Mouse (Mus musculus): ENCODE measurements around the gene Bcl2l14. TPM values are rescaled to one million over a fixed set of nuclear protein-coding genes. Genes with fewer than 3 reads are reported as not detected.

Gene Bcl2l14
- polyA plus RNA-seq (2015; fragmentation: Nextera tagmentation; extraction: Ambion mirVana) = not detected in 2 replicates

- H3K9ac ChIP-seq = no peak within 1 kb of the TSS
- H3K4me3 ChIP-seq = no peak within 1 kb of the TSS
- H3K4me2 ChIP-seq = no peak within 1 kb of the TSS
- peaks cover 3% of the 10 kb centered on the region; the same call in 1 of the 2 replicates for H3K9me3 ChIP-seq
- H3K27ac ChIP-seq (replicated peaks) = no peak within 1 kb of the TSS
- WGBS = 79% methylated on average over 4 of the region's 4 CpGs
- H3K27me3 ChIP-seq = no peaks in the 10 kb centered on the region
- no peaks in the 10 kb centered on the region for H3K36me3 ChIP-seq
- H3K4me1 ChIP-seq (replicated peaks) = no peaks in the 10 kb centered on the region
- no peak for ATAC-seq (ENCODE audit: low read depth)
Measured at GRCm38 (mm10) chr6:134396018-134396417, at the start of gene Bcl2l14. Gene Bcl2l14 (plus strand): TSS chr6:134396318.

GRCm38 (mm10) chr6:134348526-134349067 is 47.5 kb upstream of the Bcl2l14 start:
- no peak for ATAC-seq (ENCODE audit: low read depth)
- Histone ChIP-seq H3K27me3 (no peaks in the 10 kb centered on the region), H3K4me2 (no peak overlapping the region), H3K4me1 (replicated peaks) (no peaks in the 10 kb centered on the region), H3K27ac (replicated peaks) (no peak overlapping the region), H3K4me3 (no peak overlapping the region), H3K9me3 (no peaks in the 10 kb centered on the region), H3K36me3 (no peaks in the 10 kb centered on the region), H3K9ac (no peak overlapping the region)
- 93% methylated on average over 7 of the region's 7 CpGs for WGBS

- Histone ChIP-seq H3K27ac (replicated peaks) (no peak overlapping the region), H3K9ac (no peak overlapping the region), H3K9me3 (no peaks in the 10 kb centered on the region), H3K27me3 (no peaks in the 10 kb centered on the region), H3K4me1 (replicated peaks) (no peaks in the 10 kb centered on the region), H3K4me3 (no peak overlapping the region), H3K4me2 (no peak overlapping the region), H3K36me3 (no peaks in the 10 kb centered on the region)
- 85% methylated on average over 6 of the region's 6 CpGs for WGBS
- ATAC-seq (ENCODE audit: low read depth) = no peak
Measured at GRCm38 (mm10) chr6:134352881-134353280, 43.2 kb upstream of the Bcl2l14 start.

GRCm38 (mm10) chr6:134353751-134354150 is 42.4 kb upstream of the Bcl2l14 start:
- Histone ChIP-seq H3K9ac (no peak overlapping the region), H3K9me3 (no peaks in the 10 kb centered on the region), H3K36me3 (no peaks in the 10 kb centered on the region), H3K4me2 (no peak overlapping the region), H3K4me1 (replicated peaks) (no peaks in the 10 kb centered on the region), H3K4me3 (no peak overlapping the region), H3K27me3 (no peaks in the 10 kb centered on the region), H3K27ac (replicated peaks) (no peak overlapping the region)
- no peak for ATAC-seq (ENCODE audit: low read depth)
- WGBS = 91% methylated on average over 4 of the region's 4 CpGs

- H3K4me2 ChIP-seq = no peak overlapping the region
- WGBS = 89% methylated on average over 6 of the region's 6 CpGs
- H3K36me3 ChIP-seq = no peaks in the 10 kb centered on the region
- no peaks in the 10 kb centered on the region for H3K4me1 ChIP-seq (replicated peaks)
- H3K27me3 ChIP-seq = no peaks in the 10 kb centered on the region
- H3K9me3 ChIP-seq = no peaks in the 10 kb centered on the region
- H3K9ac ChIP-seq = no peak overlapping the region
- H3K27ac ChIP-seq (replicated peaks) = no peak overlapping the region
- H3K4me3 ChIP-seq = no peak overlapping the region
- no peak for ATAC-seq (ENCODE audit: low read depth)
Measured at GRCm38 (mm10) chr6:134357570-134357969, 38.5 kb upstream of the Bcl2l14 start.

GRCm38 (mm10) chr6:134360079-134360478 is 36.0 kb upstream of the Bcl2l14 start:
- Histone ChIP-seq H3K9me3 (no peaks in the 10 kb centered on the region), H3K27ac (replicated peaks) (no peak overlapping the region), H3K4me1 (replicated peaks) (no peaks in the 10 kb centered on the region), H3K9ac (no peak overlapping the region), H3K4me2 (no peak overlapping the region), H3K27me3 (no peaks in the 10 kb centered on the region), H3K4me3 (no peak overlapping the region), H3K36me3 (no peaks in the 10 kb centered on the region)
- ATAC-seq (ENCODE audit: low read depth) = no peak
- WGBS = 95% methylated on average over 4 of the region's 4 CpGs

GRCm38 (mm10) chr6:134364644-134365043 is 31.5 kb upstream of the Bcl2l14 start:
- ATAC-seq (ENCODE audit: low read depth) = no peak
- 76% methylated on average over 6 of the region's 6 CpGs for WGBS
- Histone ChIP-seq H3K4me1 (replicated peaks) (peaks cover 3% of the 10 kb centered on the region; the same call in 1 of the 2 replicates), H3K4me2 (no peak overlapping the region), H3K27ac (replicated peaks) (no peak overlapping the region), H3K36me3 (no peaks in the 10 kb centered on the region), H3K4me3 (no peak overlapping the region), H3K9me3 (no peaks in the 10 kb centered on the region), H3K9ac (no peak overlapping the region), H3K27me3 (no peaks in the 10 kb centered on the region)

GRCm38 (mm10) chr6:134365952-134366351 is 30.2 kb upstream of the Bcl2l14 start:
- 76% methylated on average over 4 of the region's 4 CpGs for WGBS
- H3K9ac ChIP-seq = no peak overlapping the region
- H3K36me3 ChIP-seq = no peaks in the 10 kb centered on the region
- H3K4me1 ChIP-seq (replicated peaks) = peaks cover 3% of the 10 kb centered on the region; the same call in 1 of the 2 replicates
- no peaks in the 10 kb centered on the region for H3K9me3 ChIP-seq
- no peak overlapping the region for H3K4me2 ChIP-seq
- H3K4me3 ChIP-seq = no peak overlapping the region
- no peaks in the 10 kb centered on the region for H3K27me3 ChIP-seq
- H3K27ac ChIP-seq (replicated peaks) = no peak overlapping the region
- ATAC-seq (ENCODE audit: low read depth) = no peak

GRCm38 (mm10) chr6:134366366-134367351 is 29.5 kb upstream of the Bcl2l14 start:
- Histone ChIP-seq H3K9me3 (no peaks in the 10 kb centered on the region), H3K27ac (replicated peaks) (no peak overlapping the region), H3K27me3 (no peaks in the 10 kb centered on the region), H3K4me3 (no peak overlapping the region), H3K4me1 (replicated peaks) (peaks cover 3% of the 10 kb centered on the region; the same call in 1 of the 2 replicates), H3K9ac (no peak overlapping the region), H3K36me3 (no peaks in the 10 kb centered on the region), H3K4me2 (no peak overlapping the region)
- no peak for ATAC-seq (ENCODE audit: low read depth)
- WGBS = 71% methylated on average over 10 of the region's 10 CpGs

- peaks cover 3% of the 10 kb centered on the region; the same call in 1 of the 2 replicates for H3K4me1 ChIP-seq (replicated peaks)
- 66% methylated on average over 12 of the region's 12 CpGs for WGBS
- no peak overlapping the region for H3K4me3 ChIP-seq
- no peaks in the 10 kb centered on the region for H3K27me3 ChIP-seq
- no peak overlapping the region for H3K4me2 ChIP-seq
- H3K9me3 ChIP-seq = no peaks in the 10 kb centered on the region
- 0 out of 2 replicates have a peak overlapping the region, but pooled peaks have one; percentile 9 for H3K27ac ChIP-seq (replicated peaks)
- no peaks in the 10 kb centered on the region for H3K36me3 ChIP-seq
- H3K9ac ChIP-seq = no peak overlapping the region
- ATAC-seq (ENCODE audit: low read depth) = no peak
Measured at GRCm38 (mm10) chr6:134367366-134368281, 28.5 kb upstream of the Bcl2l14 start.

- ATAC-seq (ENCODE audit: low read depth) = no peak
- H3K4me2 ChIP-seq = no peak overlapping the region
- WGBS = 59% methylated on average over 2 of the region's 2 CpGs
- H3K4me1 ChIP-seq (replicated peaks) = no peaks in the 10 kb centered on the region
- no peaks in the 10 kb centered on the region for H3K9me3 ChIP-seq
- H3K27me3 ChIP-seq = no peaks in the 10 kb centered on the region
- H3K27ac ChIP-seq (replicated peaks) = no peak overlapping the region
- H3K36me3 ChIP-seq = no peaks in the 10 kb centered on the region
- no peak overlapping the region for H3K9ac ChIP-seq
- no peak overlapping the region for H3K4me3 ChIP-seq
Measured at GRCm38 (mm10) chr6:134372946-134373345, 23.2 kb upstream of the Bcl2l14 start.

All from neural tube, embryonic 13.5 days (tissue).